11 mouse cellular contexts compared by ENCODE assay signal in genomic region chr13:20489110-20489509, GRCm38 (mm10).
DNase-seq lines count a peak whose midpoint lies in the region; ATAC-seq and TF ChIP-seq lines count a peak whose summit lies in the region.
"Had no signal": no experiment of that assay in that cellular context is flagged by ENCODE, and none has a peak within 500 bp of the region (broad histone marks: within the 10 kb centered on the region; RNA-seq: fewer than 3 reads in every experiment).

No protein-coding gene starts in this region.

- H3K4me2 ChIP-seq in kidney, embryonic 14.5 days (replicated peaks; ENCODE audit: low read depth, low read length): no peak overlapping the region
- H3K4me2 ChIP-seq: embryonic facial prominence, embryonic 15.5 days; midbrain, embryonic 13.5 days had no signal

- DNase-seq in CD4-positive, CD25-positive, alpha-beta regulatory T cell, adult 2 months (ENCODE audit: low read depth, low spot score): peak; percentile 46
- DNase-seq in kidney, adult 2 months: no peak
- DNase-seq in A20 (ENCODE audit: low read depth, low spot score): peak; percentile 37
- peak; percentile 57 for DNase-seq in induced T-regulatory cell, adult 2 months (ENCODE audit: low read depth)
- DNase-seq in right cerebral cortex, postnatal 36 days (ENCODE audit: low spot score in 2 of 2): no peak
- no peak for DNase-seq in cerebellum, adult 11 months
- DNase-seq: kidney, adult 8-10 months had no signal

- no peak overlapping the region for H3K27ac ChIP-seq in kidney, adult 2 months (ENCODE audit: insufficient read depth, low read depth, low read length)
- no peak overlapping the region for H3K27ac ChIP-seq in kidney, embryonic 14.5 days (ENCODE audit: low read depth, low read length)
- H3K27ac ChIP-seq: embryonic facial prominence, embryonic 15.5 days; midbrain, embryonic 13.5 days had no signal

- H3K36me3 ChIP-seq in kidney, adult 2 months (ENCODE audit: control insufficient read depth, insufficient read depth, low read length): no peaks in the 10 kb centered on the region
- no peaks in the 10 kb centered on the region for H3K36me3 ChIP-seq in kidney, embryonic 14.5 days (ENCODE audit: control insufficient read depth, insufficient read depth, low read length)
- H3K36me3 ChIP-seq: embryonic facial prominence, embryonic 15.5 days; midbrain, embryonic 13.5 days had no signal

- H3K4me3 ChIP-seq in kidney, adult 2 months (ENCODE audit: insufficient read depth, low read depth, low read length): no peak overlapping the region
- H3K4me3 ChIP-seq in kidney, embryonic 14.5 days (ENCODE audit: low read length): no peak overlapping the region
- H3K4me3 ChIP-seq: embryonic facial prominence, embryonic 15.5 days; midbrain, embryonic 13.5 days had no signal

- 0 out of 2 replicates have a peak, but pooled peaks have one; percentile 16 for TF ChIP-seq CTCF in kidney, adult 2 months (conservative IDR thresholded peaks at IDR 0.05; ENCODE audit: insufficient read depth, insufficient read length, low read depth, low read length)

- H3K4me1 ChIP-seq in kidney, adult 2 months (ENCODE audit: control insufficient read depth, insufficient read depth, low read length): no peaks in the 10 kb centered on the region
- no peaks in the 10 kb centered on the region for H3K4me1 ChIP-seq in kidney, embryonic 14.5 days (ENCODE audit: control insufficient read depth, insufficient read depth, low read length)
- H3K4me1 ChIP-seq: embryonic facial prominence, embryonic 15.5 days had no signal

- no peak for TF ChIP-seq POLR2A in kidney, adult 2 months (IDR thresholded peaks at IDR 0.05; ENCODE audit: low read depth, low read length)

- no peak for ATAC-seq in CD4-positive, CD25-positive, alpha-beta regulatory T cell, adult 4 months
- no peak for ATAC-seq in kidney, embryonic 14.5 days (ENCODE audit: low FRiP score, low TSS enrichment)

- H3K27me3 ChIP-seq in kidney, adult 2 months (replicated peaks; ENCODE audit: control insufficient read depth, insufficient read depth, low read length): no peaks in the 10 kb centered on the region
- H3K27me3 ChIP-seq in kidney, embryonic 14.5 days (ENCODE audit: control insufficient read depth, insufficient read depth, low read length): no peaks in the 10 kb centered on the region
- H3K27me3 ChIP-seq: embryonic facial prominence, embryonic 15.5 days; midbrain, embryonic 13.5 days had no signal

- WGBS in kidney, adult 2 months: 83% methylated on average over 3 of the region's 3 CpGs
- 72% methylated on average over 3 of the region's 3 CpGs for WGBS in kidney, embryonic 14.5 days

- H3K9me3 ChIP-seq in kidney, embryonic 14.5 days (ENCODE audit: control insufficient read depth, low read length): no peaks in the 10 kb centered on the region
- H3K9me3 ChIP-seq: embryonic facial prominence, embryonic 15.5 days; midbrain, embryonic 13.5 days had no signal

- no peak overlapping the region for H3K9ac ChIP-seq in kidney, embryonic 14.5 days (ENCODE audit: low read depth, low read length)
- H3K9ac ChIP-seq: embryonic facial prominence, embryonic 15.5 days; midbrain, embryonic 13.5 days had no signal

Comparison
In these comparisons a context has a peak if more than half of its experiments do, and no peak if none do; other contexts are left out.
1. DNase-seq: peak in CD4-positive, CD25-positive, alpha-beta regulatory T cell, adult 2 months (single experiment), A20 (single experiment) and induced T-regulatory cell, adult 2 months (single experiment); none in kidney, adult 2 months (single experiment), right cerebral cortex, postnatal 36 days (0 of 2) and cerebellum, adult 11 months (single experiment).